Mouse (Mus musculus) brown adipose tissue, adult 24 weeks (tissue): ENCODE results near the gene Elfn1. TPM values are rescaled to one million over a fixed set of nuclear protein-coding genes. Genes with fewer than 3 reads are reported as not detected.
"Not testable (repeated sequence)": the region's sequence is repeated elsewhere in the genome, so short reads cannot be mapped to it uniquely, and the experiment has no call there.

Experiments used
- H3K27ac ChIP-seq: fragments of 200-500 bp; replicated peaks from 2 replicates; pipeline ENCODE4 v1.5.1; 2012; ENCODE audit warnings: low read depth, mild to moderate bottlenecking, low read length
- H3K4me1 ChIP-seq: fragments of 200-500 bp; 2 replicates; pipeline ENCODE4 v1.6.1; 2012; ENCODE audit warnings: low read length, mixed read lengths; ENCODE audit not compliant: control insufficient read depth, insufficient read depth, insufficient read length
- H3K4me3 ChIP-seq: fragments of 200-500 bp; 2 replicates; pipeline ENCODE4 v1.5.1; 2012; ENCODE audit warnings: low read depth, mild to moderate bottlenecking, low read length, moderate library complexity; ENCODE audit not compliant: insufficient read depth
- polyA plus RNA-seq: library from polyadenylated mRNA; stranded (reverse); fragments of >200 nt; gene quantifications from 2 replicates; pipeline ENCODE4 v1.2.4, GENCODE M21; 2012; ENCODE audit not compliant: missing spikeins, insufficient read depth, insufficient read length

The Elfn1 gene
- polyA plus RNA-seq, 1 experiment = not detected

GRCm38 (mm10) chr5:139978525-139979276 is 71.0 kb downstream of the Elfn1 start:
- Histone ChIP-seq H3K4me3 (no peak overlapping the region), H3K27ac (no peak overlapping the region), H3K4me1 (no peaks in the 10 kb centered on the region)

- Histone ChIP-seq H3K27ac (no peak overlapping the region), H3K4me3 (no peak overlapping the region), H3K4me1 (no peaks in the 10 kb centered on the region)
Measured at GRCm38 (mm10) chr5:139979371-139979770, 71.6 kb downstream of the Elfn1 start.

GRCm38 (mm10) chr5:139981976-139982375 is 74.2 kb downstream of the Elfn1 start:
- no peak overlapping the region for H3K27ac ChIP-seq
- H3K4me3 ChIP-seq = no peak overlapping the region
- no peaks in the 10 kb centered on the region for H3K4me1 ChIP-seq

GRCm38 (mm10) chr5:139985073-139985746 is 77.5 kb downstream of the Elfn1 start:
- Histone ChIP-seq H3K4me3 (no peak overlapping the region), H3K27ac (no peak overlapping the region), H3K4me1 (no peaks in the 10 kb centered on the region)

- Histone ChIP-seq H3K4me3 (no peak overlapping the region), H3K27ac (no peak overlapping the region), H3K4me1 (no peaks in the 10 kb centered on the region)
Measured at GRCm38 (mm10) chr5:139991531-139991930, 83.8 kb downstream of the Elfn1 start.

GRCm38 (mm10) chr5:139998321-139998720 is 90.6 kb downstream of the Elfn1 start:
- H3K4me3 ChIP-seq, H3K27ac ChIP-seq, H3K4me1 ChIP-seq: not testable (repeated sequence)

- no peak overlapping the region for H3K27ac ChIP-seq
- no peaks in the 10 kb centered on the region for H3K4me1 ChIP-seq
- no peak overlapping the region for H3K4me3 ChIP-seq
Measured at GRCm38 (mm10) chr5:139998916-139999315, 91.2 kb downstream of the Elfn1 start.

GRCm38 (mm10) chr5:140002541-140002940 is 94.8 kb downstream of the Elfn1 start:
- Histone ChIP-seq H3K27ac (no peak overlapping the region), H3K4me3 (no peak overlapping the region), H3K4me1 (no peaks in the 10 kb centered on the region)

GRCm38 (mm10) chr5:140006861-140007260 is 99.1 kb downstream of the Elfn1 start:
- Histone ChIP-seq H3K4me1 (no peaks in the 10 kb centered on the region; the same call in 1 of the 2 replicates), H3K4me3 (no peak overlapping the region), H3K27ac (no peak overlapping the region)

GRCm38 (mm10) chr5:140007656-140008522 is 100.1 kb downstream of the Elfn1 start:
- Histone ChIP-seq H3K4me3 (no peak overlapping the region), H3K4me1 (no peaks in the 10 kb centered on the region; the same call in 1 of the 2 replicates), H3K27ac (no peak overlapping the region)

GRCm38 (mm10) chr5:140008523-140008806 is 100.7 kb downstream of the Elfn1 start:
- H3K4me3 ChIP-seq = no peak overlapping the region
- no peak overlapping the region for H3K27ac ChIP-seq
- H3K4me1 ChIP-seq = no peaks in the 10 kb centered on the region; the same call in 1 of the 2 replicates

GRCm38 (mm10) chr5:140009083-140009655 is 101.4 kb downstream of the Elfn1 start:
- Histone ChIP-seq H3K4me3 (no peak overlapping the region), H3K27ac (no peak overlapping the region), H3K4me1 (no peaks in the 10 kb centered on the region; the same call in 1 of the 2 replicates)

GRCm38 (mm10) chr5:140010405-140010804 is 102.7 kb downstream of the Elfn1 start:
- no peak overlapping the region for H3K27ac ChIP-seq
- H3K4me1 ChIP-seq = no peaks in the 10 kb centered on the region; the same call in 1 of the 2 replicates
- no peak overlapping the region for H3K4me3 ChIP-seq

- H3K4me3 ChIP-seq = no peak overlapping the region
- H3K4me1 ChIP-seq = no peaks in the 10 kb centered on the region; the same call in 1 of the 2 replicates
- H3K27ac ChIP-seq = no peak overlapping the region
Measured at GRCm38 (mm10) chr5:140012286-140012967, 104.7 kb downstream of the Elfn1 start.
